27 mouse cellular contexts compared by ENCODE assay signal in genomic region chr12:89953237-89953636, GRCm38 (mm10).
DNase-seq lines count a peak whose midpoint lies in the region; ATAC-seq and TF ChIP-seq lines count a peak whose summit lies in the region.
"Had no signal": no experiment of that assay in that cellular context is flagged by ENCODE, and none has a peak within 500 bp of the region (broad histone marks: within the 10 kb centered on the region; RNA-seq: fewer than 3 reads in every experiment).

No protein-coding gene starts in this region.

- H3K9me3 ChIP-seq in embryonic facial prominence, embryonic 14.5 days (ENCODE audit: control insufficient read depth, low read length), result no peaks in the 10 kb centered on the region
- H3K9me3 ChIP-seq in embryonic facial prominence, embryonic 10.5 days, result no peaks in the 10 kb centered on the region
- H3K9me3 ChIP-seq in kidney, postnatal 0 days (replicated peaks; ENCODE audit: low read length), result no peaks in the 10 kb centered on the region
- H3K9me3 ChIP-seq: embryonic facial prominence, embryonic 15.5 days; forebrain, embryonic 12.5 days; neural tube, embryonic 12.5 days; stomach, embryonic 15.5 days had no signal

- TF ChIP-seq CTCF in kidney, postnatal 0 days (IDR thresholded peaks at IDR 0.05; ENCODE audit: low read depth), result no peak

- no peaks in the 10 kb centered on the region for H3K27me3 ChIP-seq in embryonic facial prominence, embryonic 14.5 days (replicated peaks; ENCODE audit: control insufficient read depth, insufficient read depth, low read length)
- H3K27me3 ChIP-seq in embryonic facial prominence, embryonic 10.5 days (replicated peaks; ENCODE audit: low read depth, poor library complexity, severe bottlenecking), result no peaks in the 10 kb centered on the region
- no peaks in the 10 kb centered on the region for H3K27me3 ChIP-seq in kidney, postnatal 0 days (ENCODE audit: insufficient read depth, low read length)
- H3K27me3 ChIP-seq: embryonic facial prominence, embryonic 15.5 days; forebrain, embryonic 12.5 days; neural tube, embryonic 12.5 days; stomach, embryonic 15.5 days had no signal

- H3K9ac ChIP-seq in embryonic facial prominence, embryonic 14.5 days (ENCODE audit: low read depth, low read length), result no peak overlapping the region
- no peak overlapping the region for H3K9ac ChIP-seq in kidney, postnatal 0 days (ENCODE audit: low read depth, low read length)
- H3K9ac ChIP-seq: embryonic facial prominence, embryonic 15.5 days; forebrain, embryonic 12.5 days; forebrain, postnatal 0 days; hindbrain, embryonic 14.5 days; neural tube, embryonic 12.5 days; stomach, embryonic 15.5 days had no signal

- ATAC-seq in embryonic facial prominence, embryonic 14.5 days (ENCODE audit: low read depth), result no peak
- no peak for ATAC-seq in kidney, postnatal 0 days (replicated peaks; ENCODE audit: low FRiP score, low read depth)
- ATAC-seq: forebrain, postnatal 0 days; midbrain, embryonic 16.5 days had no signal

- H3K4me3 ChIP-seq in embryonic facial prominence, embryonic 14.5 days (ENCODE audit: low read depth, low read length), result no peak overlapping the region
- no peak overlapping the region for H3K4me3 ChIP-seq in embryonic facial prominence, embryonic 10.5 days
- no peak overlapping the region for H3K4me3 ChIP-seq in kidney, postnatal 0 days (replicated peaks; ENCODE audit: low read depth, low read length)
- H3K4me3 ChIP-seq: embryonic facial prominence, embryonic 15.5 days; forebrain, embryonic 12.5 days; heart, adult 2 months; neural tube, embryonic 12.5 days; stomach, embryonic 15.5 days had no signal

- 0 out of 2 replicates have a peak, but pooled peaks cover 2% of the 10 kb centered on the region for H3K4me1 ChIP-seq in embryonic facial prominence, embryonic 14.5 days (ENCODE audit: control insufficient read depth, insufficient read depth, low read length)
- no peaks in the 10 kb centered on the region for H3K4me1 ChIP-seq in embryonic facial prominence, embryonic 10.5 days
- H3K4me1 ChIP-seq in kidney, postnatal 0 days (replicated peaks; ENCODE audit: insufficient read depth, low read length), result no peaks in the 10 kb centered on the region
- H3K4me1 ChIP-seq: embryonic facial prominence, embryonic 15.5 days; forebrain, embryonic 12.5 days; neural tube, embryonic 12.5 days; stomach, embryonic 15.5 days had no signal

- no peak overlapping the region for H3K4me2 ChIP-seq in embryonic facial prominence, embryonic 14.5 days (ENCODE audit: low read depth, low read length)
- H3K4me2 ChIP-seq in kidney, postnatal 0 days (ENCODE audit: low read length), result no peak overlapping the region
- H3K4me2 ChIP-seq: embryonic facial prominence, embryonic 15.5 days; forebrain, embryonic 12.5 days; hindbrain, embryonic 14.5 days; liver, embryonic 11.5 days; midbrain, embryonic 11.5 days; neural tube, embryonic 12.5 days; stomach, embryonic 15.5 days had no signal

- no peaks in the 10 kb centered on the region for H3K36me3 ChIP-seq in embryonic facial prominence, embryonic 14.5 days (ENCODE audit: control insufficient read depth, insufficient read depth, low read length)
- H3K36me3 ChIP-seq in embryonic facial prominence, embryonic 10.5 days (replicated peaks), result no peaks in the 10 kb centered on the region
- H3K36me3 ChIP-seq in kidney, postnatal 0 days (ENCODE audit: insufficient read depth, low read length), result no peaks in the 10 kb centered on the region
- H3K36me3 ChIP-seq: embryonic facial prominence, embryonic 15.5 days; forebrain, embryonic 12.5 days; G1E; neural tube, embryonic 12.5 days; stomach, embryonic 15.5 days had no signal

- DNase-seq in embryonic facial prominence, embryonic 14.5 days (ENCODE audit: low spot score), result peak; percentile 33
- no peak for DNase-seq in embryonic facial prominence, embryonic 10.5 days (ENCODE audit: low spot score)
- DNase-seq in kidney, postnatal 0 days (ENCODE audit: low spot score), result peak; percentile 50
- no peak for DNase-seq in kidney, postnatal 4 days
- peak; percentile 2 for DNase-seq in lung, postnatal 10 days
- DNase-seq in lung, postnatal 4 days, result no peak
- DNase-seq in cerebellum, postnatal 10 days, result no peak
- no peak for DNase-seq in left cerebral cortex, adult 9 months (ENCODE audit: low spot score in 2 of 2)
- DNase-seq: adrenal gland, postnatal 10 days; cerebellum, adult 8-10 months; cerebellum, postnatal 36 days; embryo, embryonic 11 days; forebrain, postnatal 0 days; heart, adult 2 months; kidney, adult 2 months; layer of hippocampus, postnatal 36 days; right cerebral cortex, adult 18-20 months; right cerebral cortex, postnatal 4 days had no signal

- H3K27ac ChIP-seq in embryonic facial prominence, embryonic 14.5 days (replicated peaks; ENCODE audit: low read depth, low read length), result no peak overlapping the region; the same call in 1 of the 2 replicates
- H3K27ac ChIP-seq in embryonic facial prominence, embryonic 10.5 days (replicated peaks), result no peak overlapping the region
- no peak overlapping the region for H3K27ac ChIP-seq in kidney, postnatal 0 days
- H3K27ac ChIP-seq: embryonic facial prominence, embryonic 15.5 days; forebrain, embryonic 12.5 days; heart, adult 2 months; hindbrain, embryonic 14.5 days; neural tube, embryonic 12.5 days; stomach, embryonic 15.5 days had no signal

Comparison
In these comparisons a context has a peak if more than half of its experiments do, and no peak if none do; other contexts are left out.
1. DNase-seq: peak in embryonic facial prominence, embryonic 14.5 days (single experiment), kidney, postnatal 0 days (single experiment) and lung, postnatal 10 days (single experiment); none in embryonic facial prominence, embryonic 10.5 days (single experiment), kidney, postnatal 4 days (0 of 2), lung, postnatal 4 days (0 of 2), cerebellum, postnatal 10 days (0 of 2) and left cerebral cortex, adult 9 months (0 of 2).